Mouse (Mus musculus): Measurements from ENCODE around the gene Kif6. TPM values are rescaled to one million over a fixed set of nuclear protein-coding genes. Genes with fewer than 3 reads are reported as not detected.
A peak's percentile ranks its signal among the peaks of the same experiment; 100 is the strongest.

Kif6 gene
- total RNA-seq (2021): 1 to 10 TPM; 1.4 to 2.2 TPM
- long read RNA-seq, experiment 1, partial matches to known transcripts: 2 of 4 reads
- long read RNA-seq, experiment 1, other reads (novel, unspliced or antisense): 2 of 4 reads
- long read RNA-seq, experiment 2, partial matches to known transcripts: 0 of 2 reads
- long read RNA-seq, experiment 2, other reads (novel, unspliced or antisense): 2 of 2 reads

DNA sequence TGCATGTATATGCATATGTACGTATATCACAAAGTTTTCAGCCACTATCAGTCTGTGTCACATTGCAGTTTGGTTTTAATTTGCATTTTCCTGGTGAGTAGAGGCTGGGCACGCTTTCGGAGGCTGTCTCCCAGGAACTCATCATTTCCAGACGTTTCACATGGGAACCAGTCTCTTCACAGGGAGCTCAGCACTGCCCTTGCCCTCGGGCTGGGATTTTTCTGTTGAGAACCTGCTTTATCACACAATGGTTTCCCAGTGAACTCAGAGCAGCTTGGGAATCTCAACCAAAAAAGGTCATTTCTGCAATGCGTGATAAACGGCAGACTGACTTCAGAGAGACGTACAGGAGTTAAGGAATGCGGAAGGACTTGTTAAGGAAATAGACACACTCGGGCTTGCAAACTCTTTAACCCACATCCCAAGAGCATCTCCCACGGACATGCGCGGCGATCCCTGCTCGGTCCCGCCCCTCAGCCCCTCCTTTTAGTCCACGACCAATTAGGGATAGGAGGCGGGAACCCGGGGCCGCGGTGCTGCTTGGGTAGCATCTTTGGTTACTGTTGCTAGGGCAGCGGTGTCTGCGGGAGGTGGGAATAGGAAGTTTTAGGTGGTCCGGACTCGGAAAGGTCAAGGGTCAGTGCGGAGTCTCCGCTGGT, at the start of gene Kif6:
Gene Kif6, plus strand, starts transcription at position 560 of the 659 bp plus-strand sequence.
- intact Hi-C loops (cut with DNase I): no loop called here
- peak; percentile 86 to 88 for DNase-seq (ENCODE audit: low spot score in 2 of 2)

DNA sequence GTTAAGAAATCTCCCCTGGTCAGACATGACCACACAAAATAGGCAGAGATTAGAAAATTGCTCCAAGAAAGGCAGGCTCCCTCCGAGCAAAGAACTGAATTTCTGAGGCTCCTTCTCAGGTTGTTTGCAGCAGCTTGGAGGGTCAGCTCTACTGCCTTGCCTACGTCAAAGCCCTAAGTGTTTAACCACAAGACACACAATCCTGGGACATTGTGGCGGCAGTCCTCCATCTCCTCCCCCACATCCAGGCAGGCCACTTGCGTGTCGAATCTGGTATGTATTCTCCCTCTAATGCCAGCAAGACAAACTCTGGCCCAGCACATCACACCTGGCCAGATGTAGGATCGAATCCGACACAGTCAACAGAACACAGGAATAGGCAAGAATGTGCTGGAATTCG, 46.2 kb upstream of the Kif6 start:
- intact Hi-C loops (cut with DNase I): no loop called here
- no peak for DNase-seq (ENCODE audit: low spot score in 2 of 2)

DNA sequence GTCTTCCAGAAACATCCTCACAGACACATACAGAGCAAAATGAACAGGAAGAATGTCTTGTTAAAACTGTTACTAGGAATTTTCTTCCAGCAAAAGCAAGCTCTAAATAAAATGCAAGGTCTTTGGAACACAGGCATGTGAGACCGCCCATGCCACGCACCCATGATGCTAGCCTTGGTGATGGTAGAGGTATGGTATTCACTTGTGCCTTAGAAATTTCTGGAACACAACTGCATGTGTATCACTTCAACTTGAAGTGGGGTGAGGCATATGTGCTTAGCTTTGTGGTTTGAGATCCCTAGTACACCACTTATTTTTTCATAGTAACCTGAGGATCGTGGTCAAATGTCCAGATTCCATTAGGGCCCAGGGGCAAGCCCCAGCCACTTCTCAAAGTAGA, 37.6 kb upstream of the Kif6 start:
- DNase-seq (ENCODE audit: low spot score in 2 of 2): no peak
- intact Hi-C loops (cut with DNase I): no loop called here

DNA sequence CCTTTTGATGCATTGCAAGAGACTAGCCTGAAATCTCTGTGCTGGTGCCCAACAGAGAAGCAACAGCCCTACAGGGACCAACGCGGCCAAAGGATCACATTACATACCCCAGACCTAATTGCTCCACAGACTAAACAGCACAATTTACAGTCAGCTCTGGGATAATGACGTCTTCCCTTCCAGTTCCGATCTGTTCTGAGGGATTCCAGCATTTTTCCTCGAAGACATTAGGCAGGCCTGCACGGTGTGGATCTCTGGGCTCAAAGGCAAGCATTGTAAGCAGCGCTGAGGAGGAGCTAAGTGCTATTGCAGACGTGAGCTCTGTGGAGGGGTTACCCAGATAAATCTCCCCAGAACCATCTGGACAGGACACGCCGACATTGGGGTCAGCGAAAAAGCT, 32.5 kb upstream of the Kif6 start:
- DNase-seq (ENCODE audit: low spot score in 2 of 2): no peak
- intact Hi-C loops (cut with DNase I): no loop called here

DNA sequence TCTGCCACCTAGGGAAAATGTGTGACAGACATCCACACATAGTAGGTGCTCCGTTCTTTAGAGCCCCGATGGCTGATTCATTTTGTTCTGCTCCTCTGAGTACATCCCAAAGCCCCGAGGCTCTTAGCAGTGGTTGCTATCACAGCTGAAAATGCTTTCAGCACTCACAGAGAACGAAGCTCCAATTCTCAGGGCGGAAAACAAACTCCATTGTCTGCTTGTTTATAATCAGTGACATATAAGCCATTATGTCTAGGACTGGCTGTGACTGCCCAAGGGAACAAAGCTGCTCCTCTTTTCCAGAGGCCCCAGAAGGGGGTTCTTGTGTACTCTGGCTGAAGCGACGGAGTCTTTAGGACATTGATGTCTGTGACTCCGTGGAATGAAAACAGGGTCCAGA, 24.9 kb upstream of the Kif6 start:
- no peak for DNase-seq (ENCODE audit: low spot score in 2 of 2)
- intact Hi-C loops (cut with DNase I): no loop called here

DNA sequence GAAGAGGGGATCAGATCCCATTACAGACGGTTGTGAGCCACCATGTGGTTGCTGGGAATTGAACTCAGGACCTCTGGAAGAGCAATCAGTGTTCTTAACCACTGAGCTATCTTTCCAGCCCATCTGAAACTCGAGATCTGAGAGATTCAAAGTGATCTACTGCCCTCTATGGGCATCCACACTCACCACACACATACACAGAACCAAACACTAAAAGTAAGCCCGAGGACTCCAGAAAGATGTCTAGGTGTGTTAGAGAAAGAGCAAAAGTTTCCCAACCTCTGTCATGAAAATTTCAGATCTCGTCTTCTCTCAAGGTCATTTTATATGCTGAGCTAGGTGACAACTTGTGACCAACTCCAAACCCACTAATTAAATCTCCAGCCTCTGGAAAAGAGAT, 9.5 kb upstream of the Kif6 start:
- intact Hi-C loops (cut with DNase I): no loop called here

DNA sequence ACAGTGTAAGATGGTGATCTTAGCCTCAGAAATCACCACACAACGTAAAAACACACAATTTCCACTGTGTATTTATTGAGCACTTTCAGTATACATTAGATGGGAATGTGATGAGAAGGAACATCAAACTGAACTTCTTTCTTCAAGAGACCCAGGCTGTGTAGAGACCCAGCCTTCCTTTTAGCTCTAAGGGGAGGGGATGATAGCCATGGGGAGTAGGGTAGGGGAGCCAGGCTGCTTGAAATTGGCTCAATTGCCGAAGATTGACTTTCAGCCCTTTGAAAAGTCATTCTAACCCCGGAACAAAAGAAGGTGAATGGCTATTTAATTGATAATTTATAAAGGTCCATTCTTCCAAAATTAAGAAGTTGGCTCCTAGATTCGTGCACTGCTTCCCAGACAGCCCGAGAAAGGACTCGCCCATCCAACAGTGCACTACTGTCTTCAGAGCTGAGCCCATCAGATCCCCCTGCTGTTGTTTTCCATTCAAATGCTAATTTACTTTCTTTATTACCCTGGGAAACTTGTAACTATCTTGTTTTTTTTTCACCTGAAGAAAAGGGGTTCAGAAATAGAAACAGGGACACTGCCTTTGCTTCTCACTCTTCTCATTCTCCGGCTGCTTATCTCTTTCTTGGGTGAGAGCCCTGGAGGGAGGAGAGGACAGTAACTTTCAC, 7.4 kb upstream of the Kif6 start:
- no peak for DNase-seq (ENCODE audit: low spot score in 2 of 2)
- intact Hi-C loops (cut with DNase I): no loop called here

More for the DNA sequence above, 9.5 kb upstream of the Kif6 start:
- DNase-seq (ENCODE audit: low spot score in 2 of 2): no peak

DNA sequence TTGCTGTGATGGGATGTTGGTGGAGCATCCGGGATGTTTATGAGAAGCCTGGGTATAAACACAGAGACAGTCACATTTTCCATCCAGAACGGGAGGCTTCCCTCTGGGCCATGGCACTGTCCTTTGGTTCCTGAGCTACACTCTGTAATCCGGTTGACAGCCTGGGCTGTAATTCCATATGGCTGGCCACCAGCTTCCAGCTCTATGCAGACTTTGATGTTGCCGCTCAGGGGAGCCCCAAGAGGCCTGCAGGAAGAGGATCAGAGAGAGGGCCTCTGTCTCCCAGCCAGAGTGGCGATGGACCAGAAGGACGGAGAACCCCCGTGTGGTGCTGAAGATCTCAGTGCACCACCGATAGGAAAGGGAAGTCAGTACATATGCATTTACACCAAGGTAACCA, 4.6 kb upstream of the Kif6 start:
- intact Hi-C loops (cut with DNase I): no loop called here
- DNase-seq (ENCODE audit: low spot score in 2 of 2): no peak

DNA sequence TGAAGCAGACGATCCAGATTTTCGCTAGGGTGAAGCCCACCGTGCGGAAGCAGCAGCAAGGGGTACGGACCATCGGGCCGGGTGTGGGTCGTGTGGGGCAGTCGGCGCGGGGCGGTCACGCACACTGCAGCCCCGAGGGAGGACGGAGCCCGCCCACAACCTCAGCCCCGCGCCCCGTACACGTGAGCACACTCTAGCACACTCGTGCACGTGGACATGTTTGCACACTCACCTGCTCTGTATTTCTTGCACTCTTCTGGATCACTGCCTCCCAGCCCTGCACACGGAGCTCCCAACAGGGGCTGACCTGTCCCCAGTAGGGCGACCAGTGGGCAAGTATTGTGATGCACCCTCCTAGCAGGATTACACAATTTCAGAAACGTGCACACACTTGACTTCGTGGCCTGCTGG, 310 bp downstream of the Kif6 start:
- DNase-seq (ENCODE audit: low spot score in 2 of 2): no peak
- intact Hi-C loops (cut with DNase I): no loop called here

DNA sequence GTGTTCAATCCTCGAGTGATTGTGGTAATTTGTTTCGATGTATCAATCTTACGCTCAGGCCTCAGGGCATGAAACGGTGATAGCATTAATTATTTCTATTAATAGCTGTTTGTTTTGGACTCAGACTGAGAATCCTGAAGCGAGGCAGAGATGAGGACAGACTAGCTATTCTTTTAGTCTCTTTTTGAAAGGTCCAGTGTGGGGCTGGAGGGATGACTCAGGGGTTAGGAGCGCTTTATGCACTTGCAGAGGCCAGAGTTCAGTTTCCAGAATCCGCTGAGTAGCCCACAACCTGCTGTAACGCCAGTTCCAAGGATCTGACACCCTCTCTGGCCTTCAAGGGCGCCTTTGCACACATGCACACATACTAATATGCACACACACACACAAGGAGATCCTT, 9.6 kb downstream of the Kif6 start:
- intact Hi-C loops (cut with DNase I): no loop called here
- no peak for DNase-seq (ENCODE audit: low spot score in 2 of 2)

DNA sequence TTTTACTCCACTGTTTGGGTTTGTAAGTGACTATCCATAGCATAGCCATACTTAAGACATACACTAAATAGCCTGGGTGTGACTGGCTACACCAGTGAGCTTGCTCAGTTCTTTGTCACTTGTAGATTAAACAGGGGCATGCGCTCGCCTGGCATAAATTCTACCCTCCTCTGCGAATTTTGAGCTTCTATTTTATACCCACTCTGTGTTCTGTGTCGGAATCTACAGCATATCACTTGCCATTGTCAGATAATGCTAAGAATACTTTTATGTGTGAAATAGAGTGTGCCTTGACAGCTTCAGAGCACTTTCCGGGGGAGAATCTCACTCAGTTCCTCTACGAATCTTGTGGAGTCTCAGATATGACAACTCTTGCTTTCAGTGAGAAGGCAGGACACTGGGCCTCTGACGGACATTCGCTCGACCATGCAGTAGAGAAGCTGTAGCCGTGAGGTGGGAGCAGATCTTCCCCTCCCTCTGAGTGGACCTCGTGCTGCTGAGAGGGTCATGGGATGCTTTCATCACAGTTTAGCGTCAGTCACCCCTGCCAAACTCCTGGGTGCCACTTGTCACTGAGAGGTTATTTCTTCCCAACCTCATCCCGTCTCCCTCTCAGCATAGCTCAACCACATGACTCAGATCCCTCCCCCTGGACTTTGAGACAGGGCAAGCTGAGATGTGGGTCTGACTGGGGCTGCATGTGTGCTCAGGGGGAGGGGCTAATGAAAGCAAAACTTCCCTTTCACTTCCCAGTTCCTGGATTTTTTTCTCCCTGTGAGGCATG, 12.3 kb downstream of the Kif6 start:
- intact Hi-C loops (cut with DNase I): no loop called here
- peak; percentile 29 to 63 for DNase-seq (ENCODE audit: low spot score in 2 of 2)

DNA sequence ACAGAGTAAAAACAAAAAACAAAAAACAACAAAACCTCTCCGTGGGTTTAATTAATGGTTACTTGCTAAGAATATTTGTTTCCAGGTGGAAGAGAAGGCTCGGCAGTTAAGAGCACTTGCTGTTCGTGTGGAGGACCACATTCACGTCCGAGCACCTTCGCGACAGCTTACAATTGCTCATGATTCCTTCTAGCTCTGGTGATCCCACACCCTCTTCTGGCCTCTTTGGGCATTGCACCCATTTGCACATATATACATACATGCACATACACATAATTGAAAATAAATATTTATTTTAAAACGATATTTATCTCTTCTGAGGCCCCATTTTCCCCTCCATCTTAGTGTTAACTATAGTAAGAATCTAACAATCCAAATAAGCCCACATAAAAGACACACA, 13.9 kb downstream of the Kif6 start:
- intact Hi-C loops (cut with DNase I): no loop called here
- peak in 1 of 2 experiments; percentile 12 for DNase-seq (ENCODE audit: low spot score in 2 of 2)

DNA sequence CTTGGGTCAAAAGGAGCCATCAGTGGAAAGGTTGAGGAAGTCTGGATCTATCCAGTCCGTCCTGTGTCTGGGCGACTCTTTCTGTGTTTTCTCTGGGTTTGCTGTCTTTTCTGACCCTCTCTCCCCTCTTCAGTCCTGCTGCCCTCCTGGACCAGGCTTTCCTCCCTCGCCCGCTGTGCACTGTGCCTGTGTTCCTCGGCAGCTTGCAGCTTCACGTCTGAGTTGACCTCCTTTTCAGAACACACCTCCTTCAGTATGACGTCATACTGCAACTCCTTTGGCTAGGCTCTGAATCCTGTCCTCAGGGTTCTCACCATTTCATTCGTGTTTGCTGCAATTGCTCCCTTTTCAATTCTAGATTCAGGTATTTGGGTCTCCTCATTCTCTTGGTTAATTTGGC, 18.1 kb downstream of the Kif6 start:
- intact Hi-C loops (cut with DNase I): no loop called here
- no peak for DNase-seq (ENCODE audit: low spot score in 2 of 2)

DNA sequence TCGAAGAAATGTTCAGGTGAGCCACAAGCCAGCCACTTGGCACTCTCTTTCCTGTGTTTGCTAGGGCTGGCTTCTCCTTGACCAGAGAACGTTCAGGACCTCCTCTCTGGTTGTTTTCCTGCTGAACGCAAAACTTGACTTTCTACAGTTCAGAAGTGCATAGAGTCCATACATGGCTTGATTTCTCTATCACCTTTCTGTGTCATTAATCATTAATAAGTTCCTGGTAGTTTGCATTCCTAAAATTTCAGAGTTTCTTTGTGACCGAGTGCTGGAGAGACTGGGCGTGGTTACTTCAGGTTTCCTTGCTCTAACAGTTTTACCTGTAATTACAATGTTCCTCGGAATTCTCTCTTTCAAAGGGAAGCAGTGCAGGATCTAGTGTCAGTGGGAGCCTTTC, 27.0 kb downstream of the Kif6 start:
- no peak for DNase-seq (ENCODE audit: low spot score in 2 of 2)
- intact Hi-C loops (cut with DNase I): no loop called here

DNA sequence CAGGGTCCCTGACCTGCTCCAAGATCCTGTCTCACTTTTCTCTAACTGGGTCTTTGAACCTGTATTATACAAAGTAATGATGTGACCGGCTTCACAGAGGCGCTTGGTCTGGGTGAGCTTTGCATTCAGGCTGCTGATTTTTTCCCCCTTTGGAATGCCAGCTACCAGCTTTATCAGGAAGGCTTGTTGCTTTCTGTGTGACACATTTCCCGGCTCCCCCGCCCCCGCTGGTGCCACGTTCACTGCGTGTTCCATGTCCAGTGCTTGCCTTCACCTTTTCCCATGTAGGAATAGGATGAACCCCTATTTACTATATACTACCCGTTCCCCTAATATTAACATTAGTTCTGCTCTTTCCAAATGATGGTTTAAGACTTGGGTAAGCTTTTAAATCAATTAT, 27.4 kb downstream of the Kif6 start:
- DNase-seq (ENCODE audit: low spot score in 2 of 2): no peak
- intact Hi-C loops (cut with DNase I): no loop called here

DNA sequence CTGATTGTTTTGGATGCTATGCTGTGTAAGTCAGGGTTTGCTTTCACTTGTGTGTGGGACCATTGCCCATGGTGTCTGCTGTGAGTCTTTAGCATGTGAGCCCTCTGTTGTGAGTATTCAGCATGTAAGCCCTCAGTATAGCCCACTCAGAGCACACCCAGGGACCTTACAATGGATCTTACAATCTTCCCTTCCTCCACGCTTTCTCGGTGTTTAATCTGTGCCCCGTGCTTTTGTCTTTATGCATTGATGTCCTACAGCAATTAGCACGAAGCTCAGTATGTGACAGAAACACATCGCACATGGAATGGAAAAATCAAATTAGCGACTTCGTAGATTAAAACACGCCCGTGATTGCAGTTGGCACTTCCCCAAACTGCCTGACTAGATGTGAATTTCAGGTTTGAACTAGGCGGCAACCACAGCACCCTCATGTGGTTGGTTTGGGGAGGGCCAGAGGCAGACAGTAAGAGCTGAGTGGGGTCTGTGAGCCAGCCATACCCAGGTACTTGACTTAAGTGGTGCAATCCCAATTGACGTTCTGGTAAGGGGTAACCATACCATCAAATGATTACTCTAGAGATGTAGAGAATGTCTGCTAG, 28.1 kb downstream of the Kif6 start:
- intact Hi-C loops (cut with DNase I): no loop called here
- peak; percentile 43 to 58 for DNase-seq (ENCODE audit: low spot score in 2 of 2)

DNA sequence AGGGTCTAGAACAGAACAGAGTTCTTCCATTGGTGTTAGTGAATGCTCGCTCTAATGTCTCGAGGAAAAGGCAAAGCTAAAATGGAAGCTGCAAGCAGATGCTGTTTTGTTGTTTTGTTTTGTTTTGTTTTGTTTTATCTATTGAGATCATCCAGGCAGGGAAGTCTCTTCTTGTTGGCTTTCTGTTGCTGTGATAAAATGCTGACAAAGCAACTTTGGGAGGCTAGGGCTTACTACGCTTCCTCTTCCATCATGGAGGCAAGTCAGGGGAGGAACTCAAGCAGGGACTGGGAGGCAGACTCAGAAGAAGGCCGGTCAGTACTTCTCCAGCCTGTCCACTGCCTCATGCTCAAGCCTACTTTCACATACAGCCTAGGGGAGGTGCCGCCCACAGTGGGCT, 31.3 kb downstream of the Kif6 start:
- intact Hi-C loops (cut with DNase I): no loop called here
- no peak for DNase-seq (ENCODE audit: low spot score in 2 of 2)

DNA sequence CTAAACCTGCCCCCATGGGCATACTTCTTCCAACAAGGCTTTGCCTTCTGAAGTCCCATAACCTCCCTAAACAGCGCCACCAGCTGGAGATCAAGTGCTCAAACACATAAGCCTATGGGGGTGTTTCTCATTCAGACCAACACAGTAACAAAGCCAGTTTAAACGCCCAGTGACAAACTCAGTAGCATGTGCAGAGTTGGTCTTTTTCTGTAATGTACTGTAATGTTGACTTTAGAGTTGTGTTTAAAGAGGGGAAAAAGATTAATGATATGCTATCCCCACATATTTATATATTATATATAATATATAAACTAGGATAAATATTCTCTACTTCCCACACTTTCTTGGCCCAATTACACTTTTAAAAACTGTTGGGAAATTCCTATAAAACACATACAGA, 34.0 kb downstream of the Kif6 start:
- no peak for DNase-seq (ENCODE audit: low spot score in 2 of 2)
- intact Hi-C loops (cut with DNase I): no loop called here

DNA sequence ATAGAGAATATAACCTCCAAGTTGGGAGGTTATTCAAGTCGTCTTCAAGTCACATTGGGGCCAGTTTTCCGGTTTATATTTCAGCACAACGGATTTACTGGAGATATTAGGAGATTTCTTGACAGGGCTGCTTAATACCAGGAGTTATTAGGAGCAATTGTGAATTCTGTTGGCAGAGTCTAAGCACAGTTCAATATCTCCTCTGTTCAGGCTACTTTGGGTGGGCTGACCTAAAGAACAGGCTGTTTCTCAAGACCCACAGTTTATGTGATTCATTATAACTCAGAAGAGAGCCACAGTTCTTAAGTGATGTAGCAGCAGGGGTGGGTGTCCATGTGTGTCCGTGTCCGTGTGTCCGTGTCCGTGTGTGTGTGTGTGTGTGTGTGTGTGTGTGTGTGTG, 34.5 kb downstream of the Kif6 start:
- intact Hi-C loops (cut with DNase I): no loop called here
- no peak for DNase-seq (ENCODE audit: low spot score in 2 of 2)

DNA sequence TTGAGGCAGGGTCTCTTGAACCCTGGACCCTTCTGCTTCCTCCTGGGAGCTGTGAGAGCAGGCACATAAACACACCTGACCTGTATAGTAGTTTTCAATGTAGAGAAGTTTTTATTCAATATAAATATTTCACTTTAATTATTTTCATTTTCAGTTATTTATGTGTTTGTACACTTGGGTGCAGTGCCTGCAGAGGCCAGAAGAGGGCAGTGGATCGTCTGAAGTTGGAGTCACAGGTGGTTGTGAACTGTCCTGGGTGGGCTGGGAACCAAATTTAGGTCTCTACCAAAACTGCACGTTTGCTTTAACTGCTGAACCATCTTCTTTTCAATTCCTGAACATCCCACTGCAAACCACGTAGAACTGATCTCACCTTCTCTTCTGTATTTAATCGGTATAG, 35.4 kb downstream of the Kif6 start:
- intact Hi-C loops (cut with DNase I): no loop called here

More for the DNA sequence above, 35.4 kb downstream of the Kif6 start:
- DNase-seq (ENCODE audit: low spot score in 2 of 2): no peak
